Mouse (Mus musculus) 3T3-L1 (cell line): ENCODE measurements at regions not wholly inside any gene's neighbourhood (a gene's known extent, or its start where the extent isn't known, plus 50 kb on each side); places are given as distances from the start of the nearest gene placed in this dataset.

Experiments used
- DNase-seq: peaks from one replicate; pipeline ENCODE4 v3.0.0-alpha.2; 2015; ENCODE audit warnings: low read depth, low spot score

DNA sequence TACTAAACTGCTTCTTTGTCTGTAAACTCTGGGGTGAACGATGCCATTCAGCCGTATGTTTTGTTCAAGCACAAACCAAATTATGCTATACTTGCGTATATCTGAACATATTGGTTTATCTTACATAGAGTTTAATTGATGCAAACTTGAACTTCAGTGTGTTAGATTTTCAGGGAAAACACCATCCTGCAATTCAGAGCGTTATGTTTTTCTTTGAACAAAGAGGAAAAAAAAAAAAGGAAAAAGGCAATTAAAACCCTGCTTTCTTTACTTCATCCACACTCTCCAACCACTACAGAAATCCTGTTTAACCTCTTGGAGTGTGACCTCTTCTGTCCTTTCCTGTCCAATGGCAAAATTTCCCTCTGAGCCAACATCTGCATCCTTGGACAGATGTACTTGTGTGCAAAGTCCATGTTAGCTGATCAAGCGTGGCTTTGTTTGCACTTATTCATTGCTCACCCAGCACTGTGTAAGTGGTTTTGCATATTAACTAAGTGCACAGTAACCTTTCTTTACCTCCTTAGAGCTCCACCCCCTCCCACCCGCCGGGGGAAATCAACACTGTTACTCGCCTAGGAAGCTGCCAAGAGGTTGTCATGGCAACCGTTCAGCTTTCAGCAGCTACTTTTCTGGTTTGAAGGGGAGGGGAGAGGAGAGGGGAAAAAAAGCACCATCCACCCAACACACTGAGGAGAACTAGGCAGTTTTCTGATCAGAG, 174.4 kb upstream of the Klf12 start:
- DNase-seq, result no peak

DNA sequence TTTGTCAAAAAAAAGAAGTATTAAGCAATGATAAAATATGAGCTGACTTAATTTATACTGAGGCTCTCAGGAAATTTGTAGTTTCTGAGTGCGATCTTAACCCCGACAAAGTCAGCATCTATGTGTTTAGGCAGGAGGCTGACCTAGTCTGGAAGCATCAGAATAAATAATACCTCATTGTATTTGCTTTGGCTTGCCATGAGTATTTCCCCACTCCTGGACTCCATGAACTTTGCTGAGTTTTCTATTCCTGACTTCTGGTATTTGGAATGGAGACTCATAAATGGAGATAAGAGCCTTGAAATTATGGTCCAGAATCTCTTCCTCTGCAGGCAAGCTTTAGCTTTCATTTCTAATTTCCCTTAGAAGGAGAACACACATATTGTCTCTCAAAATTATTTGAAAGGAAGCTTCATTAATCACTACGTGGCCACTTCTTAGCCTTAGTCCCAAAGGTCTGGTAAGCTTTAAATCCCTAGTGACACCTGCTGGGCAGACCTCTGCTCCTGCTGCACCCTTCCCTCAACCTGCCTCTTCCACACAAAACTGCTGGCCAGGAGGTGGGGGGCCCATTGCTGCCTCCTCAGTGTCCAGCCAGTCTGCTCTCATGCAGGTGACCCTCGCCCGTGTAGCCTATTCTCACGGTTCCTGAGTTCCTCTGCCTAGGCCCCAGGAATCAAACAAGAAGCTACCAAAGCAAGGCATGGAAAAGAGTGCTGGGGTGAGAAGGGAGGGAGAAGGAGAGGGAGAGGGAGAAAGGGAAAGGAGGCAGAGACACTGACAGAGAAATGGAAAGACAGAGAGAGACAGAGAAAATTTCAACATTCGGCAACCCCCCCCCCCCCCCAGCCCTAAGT, 173.6 kb upstream of the Klf12 start:
- DNase-seq, result no peak

DNA sequence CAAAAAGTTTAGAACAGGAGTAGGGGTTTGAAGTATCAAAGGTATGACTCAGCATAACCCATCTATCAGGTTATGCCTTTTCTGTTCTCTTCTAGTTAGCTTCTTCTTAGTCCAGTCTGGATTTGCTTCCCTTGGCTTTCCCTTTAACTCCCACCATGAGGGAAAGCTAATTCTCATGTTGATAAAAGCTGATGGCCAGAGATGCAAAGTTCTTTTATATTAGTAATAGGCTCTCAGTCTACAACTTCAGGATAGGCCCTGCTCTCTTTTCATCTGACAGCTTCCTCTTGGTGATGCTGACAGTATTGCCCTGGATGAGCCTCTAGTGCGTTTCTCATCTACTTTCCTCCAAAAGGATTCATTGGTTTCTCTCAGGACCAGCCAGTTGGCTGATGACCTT, 161.7 kb upstream of the Klf12 start:
- no peak for DNase-seq

DNA sequence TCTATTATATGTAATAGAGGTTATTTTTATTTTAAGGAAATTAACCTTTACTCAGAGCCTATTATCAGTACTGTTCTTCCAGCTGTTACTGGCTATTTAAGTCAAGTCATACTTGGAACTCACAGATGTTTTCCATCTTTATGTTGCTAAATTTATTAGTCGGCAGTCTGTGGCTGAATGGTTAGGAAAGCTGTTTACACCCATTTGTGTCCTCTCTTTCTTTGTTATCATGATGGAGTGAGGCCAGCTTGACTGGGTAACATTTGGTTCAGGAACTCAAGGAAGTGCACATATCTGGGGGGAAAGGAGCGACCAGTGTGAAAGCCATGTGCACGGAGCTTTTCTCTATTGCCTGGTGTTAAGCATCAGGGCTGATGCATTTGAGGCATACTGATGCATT, 160.4 kb upstream of the Klf12 start:
- DNase-seq, result no peak

DNA sequence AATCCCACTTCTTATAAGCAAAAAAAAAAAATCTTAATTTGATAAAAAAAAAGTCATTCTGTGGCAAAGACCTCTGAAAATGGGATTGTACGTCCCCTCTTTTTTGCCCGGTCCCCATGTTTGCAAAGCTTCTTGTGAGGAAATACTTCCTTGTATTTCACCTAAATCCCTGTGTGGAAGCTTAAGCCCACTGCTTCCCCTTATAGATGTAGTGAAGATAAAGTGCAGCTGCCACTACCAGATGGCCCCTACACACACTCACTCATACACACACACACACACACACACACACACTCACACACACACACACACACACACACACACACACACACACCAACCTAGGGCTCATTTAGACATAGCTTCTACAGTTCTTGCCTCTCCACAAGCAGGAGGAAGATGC, 159.6 kb upstream of the Klf12 start:
- DNase-seq, result no peak

DNA sequence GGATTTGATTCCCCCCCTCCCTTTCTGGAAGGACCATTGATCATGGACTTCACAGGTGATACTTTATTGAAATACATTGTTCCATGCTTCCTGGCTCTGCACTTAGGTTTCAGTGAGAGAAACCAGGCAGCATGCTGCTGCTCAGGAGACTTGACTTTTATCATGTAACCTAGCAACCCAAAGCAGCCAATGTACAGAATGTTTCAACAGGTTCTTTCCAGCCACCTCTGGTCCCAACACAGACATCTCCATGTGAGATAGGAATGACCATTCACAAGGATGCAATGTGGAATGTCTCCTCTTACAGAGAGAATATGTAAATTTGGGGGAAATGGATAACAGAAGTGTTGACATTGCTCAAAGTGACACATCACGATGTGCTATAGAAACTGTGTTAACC, 153.1 kb upstream of the Klf12 start:
- no peak for DNase-seq

DNA sequence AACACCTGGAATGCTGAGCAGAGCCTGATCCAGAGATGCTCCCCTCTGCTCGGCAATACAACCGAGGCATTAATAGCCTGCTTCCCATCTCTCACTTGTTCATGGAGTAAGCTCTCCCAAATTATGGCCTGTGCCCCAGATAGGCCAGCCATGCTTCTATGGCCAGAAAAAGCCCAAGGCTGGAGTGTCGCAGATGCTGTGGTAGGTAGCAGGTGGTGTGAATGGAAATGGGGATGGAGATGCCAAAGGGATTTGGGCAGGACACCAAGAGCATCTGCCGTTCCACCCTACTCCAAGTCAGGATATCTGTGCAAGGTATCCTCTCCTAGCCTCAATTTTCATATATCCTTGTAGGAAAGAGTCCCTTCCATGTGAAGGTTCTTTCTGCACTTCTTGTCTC, 145.2 kb upstream of the Klf12 start:
- no peak for DNase-seq

DNA sequence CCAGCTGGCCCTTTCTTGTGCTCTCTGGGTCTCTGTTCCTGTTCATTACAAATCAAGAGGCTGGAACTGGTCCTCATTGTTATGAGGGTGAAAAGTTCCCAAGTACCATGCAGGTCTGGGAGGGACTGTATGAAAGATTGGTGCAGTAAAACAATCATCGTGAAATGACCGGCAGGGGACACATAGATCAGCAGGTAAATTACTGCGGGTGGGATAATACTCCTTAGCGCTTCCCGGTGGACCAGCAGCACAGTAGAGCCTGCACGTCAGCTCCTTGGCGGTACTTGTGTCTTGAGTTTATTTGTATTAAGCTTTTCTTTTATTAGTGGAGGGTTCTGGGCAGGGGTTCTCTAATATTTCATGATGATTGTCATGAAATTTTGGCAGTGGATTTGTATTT, 141.9 kb upstream of the Klf12 start:
- DNase-seq, result no peak

DNA sequence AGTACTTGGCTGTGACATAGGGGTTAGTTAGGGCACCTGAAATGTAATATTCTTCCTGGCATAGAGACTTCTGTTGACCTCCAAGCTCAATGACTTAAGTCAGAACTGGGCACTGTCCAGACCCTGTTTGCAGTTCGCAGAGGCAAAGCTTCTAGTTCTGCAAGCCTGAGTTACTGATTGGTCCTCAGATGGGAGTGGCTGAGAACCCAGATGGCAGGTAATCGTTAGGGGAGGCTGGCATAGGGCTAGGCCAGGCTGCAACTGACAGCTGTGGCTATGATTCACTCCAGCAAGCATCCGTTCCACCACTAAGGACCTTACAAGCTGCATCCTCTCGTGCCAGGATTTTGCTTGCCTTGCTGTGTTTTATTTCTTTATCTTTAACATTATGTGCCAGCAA, 139.3 kb upstream of the Klf12 start:
- DNase-seq, result no peak

DNA sequence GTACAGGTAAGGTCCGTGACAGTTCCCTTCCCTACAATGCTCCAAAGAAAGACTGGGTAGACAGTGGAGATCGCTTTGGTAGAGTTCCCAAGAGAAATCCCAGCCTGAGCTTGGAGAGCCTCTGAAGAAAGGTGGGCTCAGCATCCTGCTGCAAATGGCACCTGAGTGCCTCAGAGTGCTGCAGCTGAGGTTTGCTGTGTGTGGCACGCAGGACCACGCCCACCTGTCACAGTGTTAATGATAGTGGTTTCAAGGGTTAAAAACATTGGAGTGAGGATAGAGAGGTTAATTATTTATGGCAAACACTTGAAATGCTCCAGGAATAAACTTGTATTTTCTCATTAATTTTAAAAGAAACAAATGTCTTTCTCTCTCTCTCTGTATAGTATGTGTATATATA, 137.2 kb upstream of the Klf12 start:
- DNase-seq, result no peak

DNA sequence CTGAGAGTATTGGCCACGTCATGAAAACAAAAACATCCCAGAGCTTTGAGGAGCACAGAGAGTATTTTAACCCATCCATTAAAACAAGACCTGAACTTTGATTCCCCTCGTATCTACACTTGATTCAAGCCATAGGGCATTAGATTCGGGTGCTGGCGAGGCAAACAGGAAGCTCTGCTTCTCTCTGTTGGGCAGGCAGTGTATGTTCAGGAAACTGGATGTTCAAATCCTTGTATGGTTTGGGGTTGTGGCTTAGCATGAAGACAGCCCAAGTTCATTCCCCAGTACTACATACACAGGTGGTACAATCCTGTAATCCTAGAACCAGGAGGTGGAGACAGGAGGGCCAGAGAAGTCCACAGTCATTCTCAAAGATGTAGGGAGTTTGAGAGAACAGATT, 130.6 kb upstream of the Klf12 start:
- DNase-seq, result no peak

DNA sequence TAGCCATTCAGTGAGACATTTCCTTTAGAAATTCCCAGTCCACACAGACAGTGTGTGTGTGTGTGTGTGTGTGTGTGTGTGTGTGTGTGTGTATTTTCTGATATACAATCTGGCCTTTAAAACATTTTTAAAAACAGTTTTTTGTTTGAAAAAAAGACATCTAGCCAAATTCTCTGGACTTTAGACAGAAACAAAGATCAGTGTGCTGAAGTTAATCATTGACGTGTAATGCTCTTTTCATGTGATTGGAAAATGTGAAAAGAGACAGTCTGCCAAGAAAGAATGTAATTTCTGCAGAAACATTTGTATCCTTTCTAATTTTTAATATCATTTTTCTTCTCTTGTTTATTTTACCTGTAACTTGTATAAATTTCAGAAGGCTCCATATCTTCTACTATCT, 127.7 kb upstream of the Klf12 start:
- DNase-seq, result no peak

DNA sequence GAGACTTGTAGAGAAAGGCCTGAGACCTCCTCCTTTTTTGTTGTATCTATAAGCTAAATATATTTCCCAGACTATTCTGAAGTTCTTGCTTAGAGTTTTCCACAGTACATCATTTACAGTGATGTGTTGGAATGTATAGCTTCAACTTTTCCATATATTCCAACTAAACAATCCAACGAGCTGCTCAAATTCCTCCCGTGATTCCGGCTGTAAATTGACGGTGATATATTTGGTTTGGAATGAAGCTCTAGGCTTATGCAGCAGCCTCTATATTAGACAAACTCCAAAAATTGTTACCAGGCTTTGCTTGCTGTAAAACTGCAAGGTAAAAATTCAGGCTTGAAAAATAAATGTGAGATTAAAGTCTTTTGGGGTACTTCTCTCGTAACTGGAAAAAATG, 112.7 kb upstream of the Klf12 start:
- no peak for DNase-seq

DNA sequence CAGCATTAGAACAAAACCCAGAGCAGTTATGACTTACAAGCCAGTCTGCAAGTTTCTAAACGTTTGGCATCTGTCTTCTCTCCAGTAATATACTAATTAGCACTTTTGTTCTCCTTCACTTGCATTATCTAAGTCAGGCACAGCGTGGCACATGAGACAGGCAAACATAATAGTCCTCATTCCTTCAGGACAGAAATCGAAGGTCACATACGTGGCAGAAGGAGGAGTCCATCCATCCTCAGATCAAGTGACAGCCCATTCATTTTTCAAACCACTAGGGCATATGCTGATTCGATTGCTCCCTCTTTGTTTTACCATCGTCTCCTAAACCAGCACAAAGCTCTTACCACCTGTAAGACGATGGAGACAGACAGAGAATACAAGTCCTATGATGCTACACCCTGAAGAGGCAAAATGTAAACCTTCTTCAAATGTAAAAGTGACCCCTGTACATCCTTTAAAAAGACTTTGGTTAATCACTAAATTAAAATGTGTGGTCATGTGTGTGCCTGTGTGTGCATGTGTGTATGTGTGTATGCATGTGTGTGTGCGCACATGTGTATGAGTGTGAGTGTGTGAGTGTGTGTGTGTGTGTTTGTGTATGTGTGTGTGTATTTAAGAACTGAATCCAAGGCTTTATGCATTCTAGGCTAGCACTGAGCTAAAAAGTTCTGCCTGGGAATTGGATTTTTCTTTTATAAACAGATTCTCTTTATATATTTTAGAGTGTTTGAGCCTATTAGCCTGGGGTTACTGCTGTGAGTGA, 90.9 kb upstream of the Klf12 start:
- no peak for DNase-seq

DNA sequence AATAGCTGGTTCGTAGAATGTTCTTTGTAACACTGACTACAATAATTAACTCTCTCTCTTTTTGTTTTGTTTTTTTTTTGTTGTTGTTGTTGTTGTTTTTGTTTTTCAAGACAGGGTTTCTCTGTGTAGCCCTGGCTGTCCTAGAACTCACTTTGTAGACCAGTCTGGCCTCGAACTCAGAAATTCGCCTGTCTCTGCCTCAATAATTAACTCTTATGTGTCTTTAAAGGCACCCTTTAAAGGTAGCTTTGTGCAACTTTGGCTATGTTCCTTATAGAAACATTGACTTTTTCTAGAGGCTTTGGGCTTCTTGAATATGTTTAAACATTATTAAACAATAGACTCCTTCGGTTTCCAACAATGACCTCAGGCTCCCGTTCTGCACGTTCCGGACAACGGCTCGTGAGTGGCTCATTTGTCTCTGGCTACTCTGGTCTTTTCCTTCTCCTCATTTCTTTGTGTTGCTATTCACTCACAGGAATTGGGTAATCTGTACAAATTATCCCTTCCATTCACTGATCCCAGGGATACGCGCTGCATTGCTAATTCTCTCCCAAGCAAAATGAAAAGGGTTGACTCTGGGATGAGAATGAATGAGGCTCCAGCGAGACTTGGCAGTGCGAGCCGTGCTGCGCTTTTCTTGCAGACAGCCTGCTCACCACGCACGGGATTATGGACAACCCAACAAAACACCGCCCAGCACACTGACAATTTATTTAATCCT, 90.2 kb upstream of the Klf12 start:
- no peak for DNase-seq

DNA sequence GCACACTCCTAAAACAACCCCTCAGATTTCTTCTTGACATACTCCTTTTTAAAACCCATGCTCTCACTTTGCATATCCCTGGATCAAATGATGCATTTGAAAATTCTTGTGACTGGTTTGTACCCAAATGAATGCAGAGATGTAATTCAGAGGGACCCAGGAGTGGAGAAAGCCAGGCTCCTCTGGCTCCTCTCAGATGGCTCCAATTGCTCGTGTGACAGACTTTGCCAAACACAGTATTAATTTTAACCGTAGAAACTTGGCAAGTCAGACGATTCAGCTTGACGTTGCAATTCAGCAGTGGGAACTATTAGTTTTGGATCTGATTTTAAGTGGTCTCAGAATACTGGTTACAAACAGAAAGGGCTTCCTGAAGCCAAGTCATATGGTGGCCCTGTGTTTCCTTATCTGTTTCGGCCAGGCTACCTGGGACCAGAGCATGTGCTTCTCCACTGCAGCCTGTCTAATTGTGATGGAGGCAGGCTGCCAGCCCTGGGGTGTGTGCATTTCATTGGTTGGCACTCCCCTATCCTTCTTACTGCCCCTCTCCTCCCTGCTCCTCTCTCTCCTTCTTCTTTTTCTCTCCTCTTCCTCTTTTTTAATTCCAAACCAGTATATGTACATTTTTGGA, 81.9 kb upstream of the Klf12 start:
- no peak for DNase-seq

DNA sequence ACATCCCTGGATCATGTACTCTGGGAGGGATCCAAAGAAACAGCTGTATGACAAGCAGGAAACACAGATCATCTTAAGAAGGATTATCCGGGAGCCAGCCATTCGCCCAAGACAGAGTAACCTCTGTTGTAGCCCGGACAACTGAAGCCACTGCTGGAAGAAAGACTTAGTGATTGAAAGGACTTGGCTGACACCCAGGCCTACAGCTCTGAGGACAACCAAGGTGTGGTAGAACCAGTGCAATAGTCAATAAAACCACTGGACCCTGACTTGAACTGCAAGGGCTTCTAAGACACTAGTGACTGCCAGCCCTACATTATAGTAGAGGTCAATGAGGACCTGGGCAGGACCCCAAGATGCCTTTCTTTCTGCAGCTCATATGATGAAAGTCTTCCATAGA, 78.3 kb upstream of the Klf12 start:
- no peak for DNase-seq

DNA sequence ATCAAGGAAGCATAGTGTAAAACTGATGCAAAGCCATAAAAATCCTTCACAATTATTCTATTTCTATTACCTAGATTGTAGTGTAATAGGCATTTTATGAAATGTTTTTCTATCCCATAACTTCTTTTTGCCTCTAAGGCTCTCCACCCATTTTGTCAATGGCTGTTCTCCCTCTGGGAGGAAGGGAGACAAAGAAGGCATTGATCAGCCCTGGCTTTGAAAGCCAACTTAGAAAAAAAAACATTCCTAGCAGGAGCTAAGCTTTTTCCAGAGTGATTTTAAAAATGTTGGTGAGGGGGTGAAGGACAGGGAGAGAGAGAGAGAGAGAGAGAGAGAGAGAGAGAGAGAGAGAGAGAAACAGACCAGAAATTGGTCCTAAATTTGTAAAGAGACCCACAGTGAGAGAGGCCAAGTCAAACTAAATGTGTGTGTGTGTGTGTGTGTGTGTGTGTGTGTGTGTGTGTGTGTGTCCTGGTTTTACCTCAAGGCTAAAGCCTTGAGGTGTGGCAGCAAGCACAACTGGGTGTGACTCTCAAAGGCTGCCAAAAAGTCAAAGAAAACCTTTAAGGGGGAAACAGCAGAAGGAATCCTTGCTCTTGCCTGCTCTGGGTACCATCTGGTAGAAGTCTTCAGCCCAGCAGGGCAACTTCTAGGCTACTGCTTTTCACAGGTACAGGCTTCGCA, 77.0 kb upstream of the Klf12 start:
- DNase-seq, result no peak

DNA sequence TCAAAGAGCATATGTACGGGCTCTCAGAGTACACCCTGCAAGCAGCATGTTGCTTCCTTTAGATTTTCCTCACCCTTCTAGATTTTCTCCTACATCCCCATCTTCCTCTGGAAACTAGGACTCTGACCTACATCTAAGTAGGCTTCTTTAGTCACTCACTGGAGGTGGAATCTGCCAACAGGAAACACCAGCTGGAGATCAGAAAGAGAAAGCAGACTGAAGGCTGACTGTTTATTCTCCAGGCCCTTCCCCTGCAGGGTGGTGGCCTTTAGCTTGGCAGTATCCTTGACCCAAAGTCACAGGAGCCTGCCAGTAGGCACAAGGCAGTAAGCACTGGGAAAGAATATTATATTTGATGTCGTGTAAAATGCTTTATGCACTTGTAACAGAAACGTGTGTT, 75.4 kb upstream of the Klf12 start:
- no peak for DNase-seq

DNA sequence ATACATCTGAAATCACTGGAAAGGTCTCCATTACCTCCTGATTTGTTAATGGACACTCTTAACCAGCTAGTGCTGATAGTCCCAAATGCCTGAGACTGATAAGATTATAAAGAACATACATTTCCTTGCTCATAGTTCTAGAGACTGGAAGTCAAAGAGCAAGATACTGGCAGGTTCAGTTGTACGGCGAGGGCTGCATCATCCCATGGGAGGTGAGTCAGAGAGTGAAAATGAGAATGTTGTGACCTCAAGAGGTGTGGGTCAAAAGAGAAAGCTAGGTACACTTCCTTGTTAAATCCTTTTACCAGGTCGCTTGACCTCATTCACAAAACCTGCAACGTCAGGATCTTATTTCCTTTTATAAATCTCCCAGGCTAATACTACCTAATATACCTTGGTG, 72.7 kb upstream of the Klf12 start:
- DNase-seq, result peak; percentile 4

DNA sequence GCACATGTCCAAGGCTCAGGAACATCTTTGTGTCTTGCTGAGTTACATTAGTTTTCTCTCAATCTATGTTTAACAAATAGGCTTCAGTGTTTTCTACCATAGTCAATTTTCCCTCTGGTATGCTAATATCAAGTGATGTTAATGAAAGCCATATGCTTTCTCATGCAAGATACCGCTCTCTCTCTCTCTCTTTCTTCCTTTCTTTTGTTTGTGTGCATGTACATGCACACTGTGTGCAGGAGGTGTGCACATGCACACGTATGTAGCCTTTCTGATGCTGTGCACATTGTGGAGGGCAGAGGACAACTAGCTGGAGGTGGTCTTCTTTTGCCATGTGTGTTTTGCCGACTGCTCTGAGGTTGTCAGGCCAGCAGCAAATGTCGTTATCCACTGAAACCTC, 69.0 kb upstream of the Klf12 start:
- no peak for DNase-seq
